Mouse (Mus musculus): ENCODE results near the gene Senp1.

The Senp1 gene

GRCm38 (mm10) chr15:98002113-98002990 is 91.2 kb downstream of the Senp1 start:
- DNase-seq (ENCODE audit: low spot score) = peak; percentile 60

GRCm38 (mm10) chr15:98001321-98002112 is 92.0 kb downstream of the Senp1 start:
- DNase-seq (ENCODE audit: low spot score) = peak; percentile 55

- DNase-seq (ENCODE audit: low spot score) = no peak
These were observed 93.6 kb downstream of the Senp1 start for GRCm38 (mm10) chr15:97999991-98000390.

- no peak for DNase-seq (ENCODE audit: low spot score)
These were observed 94.0 kb downstream of the Senp1 start for GRCm38 (mm10) chr15:97999546-97999945.

- no peak for DNase-seq (ENCODE audit: low spot score)
These were observed 96.8 kb downstream of the Senp1 start for GRCm38 (mm10) chr15:97996716-97997256.

- peak; percentile 98 for DNase-seq (ENCODE audit: low spot score)
These were observed 100.7 kb downstream of the Senp1 start for GRCm38 (mm10) chr15:97992712-97993286.

GRCm38 (mm10) chr15:97992027-97992711 is 101.4 kb downstream of the Senp1 start:
- no peak for DNase-seq (ENCODE audit: low spot score)

GRCm38 (mm10) chr15:97991285-97991895 is 102.2 kb downstream of the Senp1 start:
- peak; percentile 29 for DNase-seq (ENCODE audit: low spot score)

- DNase-seq (ENCODE audit: low spot score) = no peak
These were observed 102.8 kb downstream of the Senp1 start for GRCm38 (mm10) chr15:97990721-97991120.

GRCm38 (mm10) chr15:97990124-97990523 is 103.4 kb downstream of the Senp1 start:
- peak; percentile 80 for DNase-seq (ENCODE audit: low spot score)

- DNase-seq (ENCODE audit: low spot score) = no peak
These were observed 104.0 kb downstream of the Senp1 start for GRCm38 (mm10) chr15:97989544-97989943.
